Mouse (Mus musculus) bone marrow, adult 2 months (tissue): ENCODE results near the gene Cdcp1. TPM values are rescaled to one million over a fixed set of nuclear protein-coding genes. Genes with fewer than 3 reads are reported as not detected.
A peak's percentile ranks its signal among the peaks of the same experiment; 100 is the strongest.

ENCODE experiments used
- H3K27ac ChIP-seq: fragments of 200-500 bp; 2 replicates; pipeline ENCODE4 v1.5.1; 2012; ENCODE audit warnings: low read depth, mild to moderate bottlenecking, control low read depth, inconsistent platforms, low read length; ENCODE audit not compliant: control insufficient read depth, poor library complexity, insufficient read depth
- H3K4me1 ChIP-seq: fragments of 200-500 bp; 2 replicates; pipeline ENCODE4 v1.6.1; 2011; ENCODE audit warnings: low read length; ENCODE audit not compliant: control insufficient read depth, insufficient read depth
- H3K4me3 ChIP-seq: fragments of 200-500 bp; replicated peaks from 2 replicates; pipeline ENCODE3; 2011; ENCODE audit warnings: mild to moderate bottlenecking, low read depth, low read length, control low read depth; ENCODE audit not compliant: control insufficient read depth
- CTCF ChIP-seq: fragments of 200-500 bp; IDR thresholded peaks from 2 replicates; pipeline ENCODE4 v1.5.1; 2011; ENCODE audit warnings: low read length, control low read depth; ENCODE audit not compliant: control insufficient read depth, insufficient read depth
- POLR2A ChIP-seq: fragments of 200-500 bp; IDR thresholded peaks from 2 replicates; pipeline ENCODE4 v1.6.1; 2011; ENCODE audit warnings: low read depth, mild to moderate bottlenecking, control low read depth, low read length, borderline replicate concordance; ENCODE audit not compliant: control insufficient read depth
- WGBS: fragments of 180-500 bp; shearing (Covaris S2); methylation state at CpG from one replicate; pipeline ENCODE4 v1.1.7; 2018; 5-methylcytosine and 5-hydroxymethylcytosine counted together
- polyA plus RNA-seq: library from polyadenylated mRNA; stranded (reverse); fragments of >200 nt; gene quantifications from 2 replicates; pipeline ENCODE4 v1.2.4, GENCODE M21; 2011; ENCODE audit warnings: low replicate concordance; ENCODE audit not compliant: missing spikeins, insufficient read depth, insufficient read length

The Cdcp1 gene
- polyA plus RNA-seq, 1 experiment, result not detected

DNA sequence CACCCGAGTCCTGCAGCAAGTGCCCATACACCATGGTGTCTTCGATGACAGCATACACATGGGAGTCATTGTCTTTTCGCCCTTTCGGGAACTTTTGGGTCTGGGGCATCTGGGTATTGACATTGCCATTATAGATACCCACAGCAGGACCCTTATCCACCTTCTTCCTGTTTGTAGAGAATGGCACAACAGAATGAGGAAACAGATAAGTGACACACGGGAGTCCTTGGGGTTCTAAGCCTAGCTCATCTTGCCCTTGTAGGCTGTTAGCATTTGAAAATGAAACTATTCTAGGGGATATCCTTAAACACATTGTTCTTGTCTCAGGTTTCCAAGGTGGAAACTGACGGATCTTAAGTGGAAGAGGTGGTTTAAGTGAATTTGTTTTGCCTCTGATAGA is 42.1 kb downstream of the Cdcp1 start:
- TF ChIP-seq POLR2A, result no peak
- no peak for TF ChIP-seq CTCF
- 61% methylated on average over 6 of the region's 6 CpGs for WGBS
- Histone ChIP-seq H3K4me3 (no peak overlapping the region), H3K27ac (no peak overlapping the region), H3K4me1 (peaks cover 4% of the 10 kb centered on the region)

DNA sequence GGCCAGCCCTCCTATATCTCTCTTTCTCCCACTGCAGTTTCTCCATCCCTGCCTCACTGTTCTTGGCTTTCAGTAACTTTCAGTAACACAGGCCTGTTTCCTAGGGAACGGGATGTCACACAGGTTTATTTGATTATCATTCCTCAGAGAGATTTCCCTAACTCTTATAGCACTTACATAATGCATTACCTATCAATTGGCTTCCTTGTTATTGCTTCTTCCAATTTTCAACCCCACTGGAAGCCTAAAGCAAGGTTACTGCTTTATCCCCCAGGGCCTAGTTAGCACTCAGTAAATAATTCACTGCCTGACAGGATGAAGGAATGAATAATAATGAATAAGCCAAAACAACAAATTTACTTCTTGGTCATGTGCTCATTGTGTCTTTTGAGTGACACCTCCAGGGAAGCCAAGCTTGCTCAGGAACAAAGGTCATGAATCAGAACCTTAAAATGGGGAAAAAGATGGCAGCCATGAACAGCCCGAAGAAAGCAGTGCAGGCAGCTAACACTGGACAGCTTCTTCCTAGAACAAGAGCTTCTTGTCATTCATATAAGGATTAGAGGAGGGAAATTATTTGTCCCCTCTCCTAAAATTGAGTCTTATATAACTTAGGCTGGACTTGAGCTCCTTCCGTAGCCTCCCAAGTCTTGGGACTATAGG is 49.9 kb downstream of the Cdcp1 start:
- Histone ChIP-seq H3K27ac (no peak overlapping the region), H3K4me3 (no peak overlapping the region), H3K4me1 (no peaks in the 10 kb centered on the region)
- TF ChIP-seq POLR2A (no peak), CTCF (no peak)
- WGBS, result 78% methylated on average over 3 of the region's 3 CpGs

DNA sequence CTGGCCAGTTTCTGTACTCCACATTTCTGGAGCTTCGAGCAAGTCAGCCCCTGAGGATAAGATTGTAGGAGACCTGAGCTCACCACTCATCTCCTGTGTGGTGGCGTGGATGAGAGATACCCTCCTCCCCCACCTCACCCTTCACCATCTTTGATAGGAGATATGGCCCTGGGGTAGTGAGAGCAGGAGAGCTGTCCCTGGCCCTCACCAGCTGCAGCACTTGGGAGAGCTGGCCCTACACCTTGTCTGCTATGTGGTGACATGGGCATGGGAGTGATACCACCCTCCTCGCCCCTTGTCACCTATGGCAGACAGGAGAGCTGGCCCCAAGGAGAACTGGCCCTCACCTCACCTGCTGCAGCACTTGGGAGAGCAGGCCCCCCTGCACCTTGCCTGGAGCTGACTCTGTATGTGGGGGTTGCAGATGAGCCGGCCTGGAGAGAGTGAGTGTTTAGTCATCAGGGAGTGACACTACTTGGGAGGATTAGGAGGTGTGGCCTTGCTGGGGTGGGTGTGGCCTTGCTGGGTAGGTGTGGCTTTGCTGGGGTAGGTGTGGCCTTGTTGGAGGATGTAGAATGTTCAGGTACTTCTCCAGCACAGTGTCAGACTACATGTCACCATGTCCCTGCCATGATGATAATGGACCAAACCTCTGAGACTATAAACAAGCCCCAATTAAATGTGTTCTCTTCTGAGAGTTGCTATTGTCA is 52.7 kb downstream of the Cdcp1 start:
- 76% methylated on average over 4 of the region's 4 CpGs for WGBS
- Histone ChIP-seq H3K27ac (no peak overlapping the region), H3K4me1 (no peaks in the 10 kb centered on the region), H3K4me3 (no peak overlapping the region)
- TF ChIP-seq CTCF (no peak), POLR2A (no peak)

DNA sequence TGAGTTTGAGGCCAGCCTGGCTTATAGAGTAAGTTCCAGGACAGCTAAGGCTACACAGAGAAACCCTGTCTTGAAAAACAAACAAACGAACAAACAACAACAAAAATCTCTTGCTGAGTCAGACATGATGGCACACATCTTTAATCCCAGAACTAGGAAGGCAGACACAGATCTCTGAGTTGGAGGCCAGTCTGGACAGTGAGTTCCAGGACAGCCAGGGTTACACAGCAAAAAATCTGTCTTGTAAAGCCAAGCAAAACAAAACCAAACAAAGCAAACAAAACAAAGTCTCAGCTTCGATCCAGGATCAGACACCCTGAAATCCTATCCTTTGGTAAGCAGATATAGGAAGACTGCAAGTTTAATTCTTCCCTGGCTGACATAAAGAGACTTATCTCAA is 54.0 kb downstream of the Cdcp1 start:
- H3K27ac ChIP-seq, result no peak overlapping the region
- no peaks in the 10 kb centered on the region for H3K4me1 ChIP-seq
- no peak overlapping the region for H3K4me3 ChIP-seq
- WGBS, result 72% methylated on average over 2 of the region's 2 CpGs
- TF ChIP-seq CTCF, result no peak
- TF ChIP-seq POLR2A, result no peak

DNA sequence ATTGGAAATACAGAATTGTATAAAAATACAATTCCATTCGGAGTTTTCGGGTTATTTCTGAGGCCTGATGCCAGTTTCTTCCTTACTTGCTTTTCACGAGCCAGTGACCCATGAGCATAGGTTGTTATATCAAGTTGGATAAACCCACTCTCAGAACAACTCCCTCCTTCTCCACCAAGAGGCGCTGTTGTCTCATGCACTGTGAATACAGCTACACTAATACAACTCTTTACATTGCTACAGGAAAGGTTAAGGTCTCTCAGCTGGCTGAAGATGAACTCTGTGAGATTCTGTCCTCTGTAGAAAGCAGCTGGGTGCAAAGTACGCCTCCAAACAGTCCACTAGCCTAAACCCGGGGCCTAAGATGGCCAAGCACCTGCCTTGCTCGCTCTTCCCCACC is 56.5 kb downstream of the Cdcp1 start:
- H3K4me3 ChIP-seq, result no peak overlapping the region
- 46% methylated on average over 7 of the region's 7 CpGs for WGBS
- no peak overlapping the region for H3K27ac ChIP-seq
- TF ChIP-seq POLR2A, result no peak
- no peak; the same call in 1 of the 2 replicates for TF ChIP-seq CTCF
- H3K4me1 ChIP-seq, result no peaks in the 10 kb centered on the region

DNA sequence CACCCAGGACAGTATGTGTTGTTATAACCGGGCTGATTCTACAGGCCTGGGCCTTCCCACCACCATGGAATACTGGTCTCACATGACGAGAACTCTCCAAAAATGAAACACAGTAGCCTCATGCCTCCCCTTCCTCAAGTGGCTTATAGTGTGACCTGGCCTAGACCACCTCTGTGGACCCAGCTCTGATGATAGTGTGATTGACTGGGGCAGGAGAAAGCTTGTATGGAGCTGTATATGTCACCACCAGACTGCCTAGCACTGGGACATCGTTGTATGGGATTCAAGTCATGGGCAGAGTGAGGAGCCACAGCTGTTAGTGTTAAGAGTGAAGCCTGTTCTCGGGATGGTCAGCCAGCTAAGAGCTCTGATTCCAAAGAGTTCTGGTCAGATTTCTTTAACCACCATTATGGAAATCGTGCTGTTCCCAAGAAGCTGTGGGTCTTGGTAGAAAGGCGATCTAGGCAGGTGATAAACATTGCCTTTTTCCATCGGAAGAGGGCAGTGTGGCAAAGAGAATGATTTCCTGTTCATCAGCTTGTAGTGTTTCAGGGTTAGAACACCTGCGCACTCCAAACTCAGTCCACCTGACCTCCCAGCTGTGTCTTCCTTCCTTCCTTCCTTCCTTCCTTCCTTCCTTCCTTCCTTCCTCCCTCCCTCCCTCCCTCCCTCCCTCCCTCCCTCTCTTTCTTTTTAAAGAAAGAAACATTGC is 57.6 kb downstream of the Cdcp1 start:
- WGBS, result 40% methylated on average over 8 of the region's 8 CpGs
- Histone ChIP-seq H3K4me3 (no peak overlapping the region), H3K4me1 (no peaks in the 10 kb centered on the region), H3K27ac (no peak overlapping the region)
- TF ChIP-seq POLR2A (no peak), CTCF (peak; percentile 21; the same call in 1 of the 2 replicates)

DNA sequence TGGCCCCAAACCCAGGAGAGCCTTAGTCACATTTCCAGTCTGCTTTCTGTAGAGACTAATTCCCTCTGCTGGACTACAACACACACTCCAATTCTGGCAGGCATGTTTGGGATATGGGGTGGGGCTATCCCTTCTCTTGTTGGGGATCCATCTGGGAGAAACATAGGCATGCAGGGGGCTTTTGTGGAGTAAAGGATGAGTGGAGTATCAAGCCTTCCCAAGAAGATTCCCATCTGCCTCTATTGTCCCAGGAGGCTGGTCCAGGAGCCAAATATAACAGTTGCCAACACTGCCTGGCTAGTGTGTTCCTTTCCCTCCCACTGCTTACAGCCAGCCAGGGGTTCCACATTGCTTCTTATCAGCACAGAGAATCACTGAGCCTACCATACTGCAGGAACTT is 58.1 kb downstream of the Cdcp1 start:
- Histone ChIP-seq H3K4me1 (no peaks in the 10 kb centered on the region), H3K4me3 (no peak overlapping the region), H3K27ac (no peak overlapping the region)
- TF ChIP-seq CTCF (no peak), POLR2A (no peak)

DNA sequence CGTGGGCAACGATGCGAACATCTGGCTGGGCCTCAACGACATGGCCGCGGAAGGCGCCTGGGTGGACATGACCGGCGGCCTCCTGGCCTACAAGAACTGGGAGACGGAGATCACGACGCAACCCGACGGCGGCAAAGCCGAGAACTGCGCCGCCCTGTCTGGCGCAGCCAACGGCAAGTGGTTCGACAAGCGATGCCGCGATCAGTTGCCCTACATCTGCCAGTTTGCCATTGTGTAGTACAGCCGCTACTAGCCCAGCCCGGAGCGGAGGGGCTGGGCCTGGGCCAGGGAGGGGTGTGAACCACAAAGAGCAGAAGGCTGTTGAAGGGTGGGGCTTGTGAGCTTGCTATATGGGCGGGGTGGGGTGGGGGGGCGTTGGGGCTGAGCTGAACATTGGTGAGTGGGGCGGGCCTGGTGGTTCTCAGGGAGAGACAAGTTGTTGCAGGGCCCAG is 58.9 kb downstream of the Cdcp1 start:
- Histone ChIP-seq H3K4me1 (no peaks in the 10 kb centered on the region), H3K4me3 (no peak overlapping the region), H3K27ac (no peak overlapping the region; the same call in 1 of the 2 replicates)
- 86% methylated on average over 30 of the region's 30 CpGs for WGBS
- TF ChIP-seq POLR2A (no peak), CTCF (no peak)

DNA sequence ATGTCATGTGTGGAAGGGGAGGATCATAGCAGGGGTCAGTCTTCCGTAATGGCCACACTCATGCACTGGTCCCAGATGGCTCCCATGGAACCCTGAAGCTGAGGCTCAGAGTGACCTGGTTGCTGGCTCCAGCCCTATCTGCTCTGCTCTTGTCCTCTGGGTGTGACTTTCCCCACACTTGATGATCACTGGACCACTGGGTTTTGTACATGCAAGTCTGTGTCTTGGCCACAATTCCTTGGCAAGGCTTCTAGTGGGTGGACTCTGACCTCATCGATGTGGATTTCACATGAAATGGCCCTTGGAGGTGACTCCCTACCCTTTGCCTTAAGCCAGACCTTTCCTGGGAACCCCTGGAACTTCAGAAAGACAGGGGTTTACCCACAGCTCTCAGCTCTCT is 62.7 kb downstream of the Cdcp1 start:
- H3K27ac ChIP-seq, result no peak overlapping the region
- WGBS, result 70% methylated on average over 2 of the region's 2 CpGs
- TF ChIP-seq POLR2A (no peak), CTCF (no peak)

More for the DNA sequence above, 62.7 kb downstream of the Cdcp1 start:
- no peaks in the 10 kb centered on the region for H3K4me1 ChIP-seq
- H3K4me3 ChIP-seq, result no peak overlapping the region
